Mouse (Mus musculus): ENCODE measurements around the gene Kat14.

GRCm38 (mm10) chr2:144388416-144388815 is 19.6 kb downstream of the Kat14 start:
- TF ChIP-seq CTCF (IDR thresholded peaks at IDR 0.05; ENCODE audit: low read depth) (no peak), EP300 (IDR thresholded peaks at IDR 0.05; ENCODE audit: low read depth) (no peak)

Data from liver, embryonic 14.5 days (tissue).